Mouse (Mus musculus) cerebellum, adult 2 months (tissue): Measurements from ENCODE around the gene Tubg2.

Experiments
- CTCF ChIP-seq: fragments of 200-500 bp; IDR thresholded peaks from 2 replicates; pipeline ENCODE4 v1.5.1; 2011; ENCODE audit warnings: low read depth, mild to moderate bottlenecking, control low read depth, low read length, moderate library complexity, borderline replicate concordance; ENCODE audit not compliant: insufficient read depth
- POLR2A ChIP-seq: fragments of 200-500 bp; IDR thresholded peaks from 2 replicates; pipeline ENCODE4 v1.6.1; 2011; ENCODE audit warnings: low read length, control low read depth, borderline replicate concordance; ENCODE audit not compliant: insufficient read depth

- TF ChIP-seq POLR2A (no peak), CTCF (no peak)
Measured at GRCm38 (mm10) chr11:101164677-101165580, 9.2 kb downstream of the Tubg2 start.
